ENCODE assay signal across 8 mouse cellular contexts in genomic region chr14:24181811-24182506, GRCm38 (mm10).
DNase-seq lines count a peak whose midpoint lies in the region; ATAC-seq and TF ChIP-seq lines count a peak whose summit lies in the region.

No protein-coding gene starts in this region.

- no peak overlapping the region for H3K4me3 ChIP-seq in C2C12 (ENCODE audit: insufficient read depth, poor library complexity, severe bottlenecking)
- H3K4me3 ChIP-seq in bone marrow macrophage, adult 2 months (ENCODE audit: insufficient read depth, low read length), result no peak overlapping the region
- no peak overlapping the region for H3K4me3 ChIP-seq in embryonic facial prominence, embryonic 14.5 days (ENCODE audit: low read depth, low read length)
- no peak overlapping the region for H3K4me3 ChIP-seq in heart, adult 2 months
- H3K4me3 ChIP-seq in limb, embryonic 11.5 days (ENCODE audit: low read depth, low read length), result no peak overlapping the region

- H3K79me3 ChIP-seq in C2C12 (ENCODE audit: low read depth), result peaks cover 6% of the 10 kb centered on the region

- no peaks in the 10 kb centered on the region for H3K4me1 ChIP-seq in bone marrow macrophage, adult 2 months (ENCODE audit: control insufficient read depth, insufficient read depth, low read length)
- H3K4me1 ChIP-seq in embryonic facial prominence, embryonic 14.5 days (ENCODE audit: control insufficient read depth, insufficient read depth, low read length), result 0 out of 2 replicates have a peak, but pooled peaks cover 6% of the 10 kb centered on the region
- no peaks in the 10 kb centered on the region for H3K4me1 ChIP-seq in heart, adult 2 months (ENCODE audit: control insufficient read depth, insufficient read depth, low read length)
- peaks cover 5% of the 10 kb centered on the region; the same call in 1 of the 2 replicates for H3K4me1 ChIP-seq in limb, embryonic 11.5 days (ENCODE audit: control insufficient read depth, insufficient read depth, low read length)

- TF ChIP-seq CTCF in C2C12 (IDR thresholded peaks at IDR 0.05; ENCODE audit: control insufficient read depth, insufficient read depth, insufficient read length), result peak; percentile 81
- peak; percentile 80 for TF ChIP-seq CTCF in bone marrow macrophage, adult 2 months (IDR thresholded peaks at IDR 0.05; ENCODE audit: low read depth, low read length)
- TF ChIP-seq CTCF in heart, adult 2 months (IDR thresholded peaks at IDR 0.05), result peak; percentile 95

- peak; percentile 82 for DNase-seq in embryonic facial prominence, embryonic 14.5 days (ENCODE audit: low spot score)
- peak; percentile 56 to 72 for DNase-seq in heart, adult 2 months
- peak; percentile 85 for DNase-seq in kidney, adult 9 months
- peak; percentile 81 for DNase-seq in limb, embryonic 11.5 days (ENCODE audit: low spot score)
- peak; percentile 72 for DNase-seq in neural tube, embryonic 10.5 days (ENCODE audit: extremely low spot score, low spot score)
- DNase-seq in testis, postnatal 10 days (ENCODE audit: low spot score), result peak; percentile 74

- no peak overlapping the region for H3K27ac ChIP-seq in bone marrow macrophage, adult 2 months (ENCODE audit: insufficient read depth, low read depth, low read length)
- 0 out of 2 replicates have a peak overlapping the region, but pooled peaks have one; percentile 24 for H3K27ac ChIP-seq in embryonic facial prominence, embryonic 14.5 days (replicated peaks; ENCODE audit: low read depth, low read length)
- no peak overlapping the region for H3K27ac ChIP-seq in heart, adult 2 months
- no peak overlapping the region for H3K27ac ChIP-seq in limb, embryonic 11.5 days (replicated peaks; ENCODE audit: low read depth, low read length)

- 23% methylated on average over 9 of the region's 10 CpGs for WGBS in embryonic facial prominence, embryonic 14.5 days
- 27% methylated on average over 10 of the region's 10 CpGs for WGBS in heart, adult 2 months
- 33% methylated on average over 10 of the region's 10 CpGs for WGBS in limb, embryonic 11.5 days

- H3K9ac ChIP-seq in embryonic facial prominence, embryonic 14.5 days (ENCODE audit: low read depth, low read length), result 0 out of 2 replicates have a peak overlapping the region, but pooled peaks have one; percentile 32
- no peak overlapping the region for H3K9ac ChIP-seq in heart, adult 2 months (ENCODE audit: low read depth, low read length)
- no peak overlapping the region for H3K9ac ChIP-seq in limb, embryonic 11.5 days (ENCODE audit: low read length)

- no peaks in the 10 kb centered on the region for H3K27me3 ChIP-seq in C2C12 (ENCODE audit: control insufficient read depth, insufficient read depth, insufficient read length)
- no peaks in the 10 kb centered on the region for H3K27me3 ChIP-seq in embryonic facial prominence, embryonic 14.5 days (replicated peaks; ENCODE audit: control insufficient read depth, insufficient read depth, low read length)
- H3K27me3 ChIP-seq in heart, adult 2 months (ENCODE audit: control insufficient read depth, insufficient read depth, low read length), result no peaks in the 10 kb centered on the region
- H3K27me3 ChIP-seq in limb, embryonic 11.5 days (ENCODE audit: control insufficient read depth, insufficient read depth, low read length), result no peaks in the 10 kb centered on the region

- no peak for TF ChIP-seq POLR2A in bone marrow macrophage, adult 2 months (IDR thresholded peaks at IDR 0.05; ENCODE audit: borderline replicate concordance, low read depth, low read length)
- TF ChIP-seq POLR2A in heart, adult 2 months (IDR thresholded peaks at IDR 0.05; ENCODE audit: insufficient read depth, low read depth, low read length), result no peak

- TF ChIP-seq EP300 in heart, adult 2 months (IDR thresholded peaks at IDR 0.05; ENCODE audit: insufficient read depth, low read depth, low read length), result no peak

- H3K36me3 ChIP-seq in C2C12 (ENCODE audit: control insufficient read depth, insufficient read depth), result peaks cover 54% of the 10 kb centered on the region
- H3K36me3 ChIP-seq in embryonic facial prominence, embryonic 14.5 days (ENCODE audit: control insufficient read depth, insufficient read depth, low read length), result 0 out of 2 replicates have a peak, but pooled peaks cover 8% of the 10 kb centered on the region
- H3K36me3 ChIP-seq in heart, adult 2 months (ENCODE audit: control insufficient read depth, insufficient read depth, low read length), result no peaks in the 10 kb centered on the region
- no peaks in the 10 kb centered on the region; the same call in 1 of the 2 replicates for H3K36me3 ChIP-seq in limb, embryonic 11.5 days (ENCODE audit: control insufficient read depth, insufficient read depth, low read length)

- peak; percentile 64 for ATAC-seq in embryonic facial prominence, embryonic 14.5 days (ENCODE audit: low read depth)
- ATAC-seq in limb, embryonic 11.5 days (ENCODE audit: insufficient number of reproducible peaks, low FRiP score, low TSS enrichment, low read depth), result peak; percentile 47; the same call in 1 of the 2 replicates

- H3K9me3 ChIP-seq in embryonic facial prominence, embryonic 14.5 days (ENCODE audit: control insufficient read depth, low read length), result no peaks in the 10 kb centered on the region
- no peaks in the 10 kb centered on the region for H3K9me3 ChIP-seq in limb, embryonic 11.5 days (ENCODE audit: control insufficient read depth, low read length)

- no peak overlapping the region for H3ac ChIP-seq in C2C12 (ENCODE audit: control insufficient read depth, insufficient read length, low read depth)

- peaks cover 35% of the 10 kb centered on the region for H3K79me2 ChIP-seq in C2C12 (ENCODE audit: control insufficient read depth, insufficient read depth)
- H3K79me2 ChIP-seq in heart, adult 2 months (replicated peaks; ENCODE audit: control insufficient read depth, insufficient read depth, low read length), result no peaks in the 10 kb centered on the region

- intact Hi-C loops in heart, adult 2 months (cut with DNase I), result loop anchor here (1.0 kb wide), 1 partner anchor 93 kb away; no protein-coding TSS in a partner anchor

- H3K4me2 ChIP-seq in embryonic facial prominence, embryonic 14.5 days (ENCODE audit: low read depth, low read length), result no peak overlapping the region
- H3K4me2 ChIP-seq in limb, embryonic 11.5 days (ENCODE audit: low read depth, severe bottlenecking), result no peak overlapping the region

TF ChIP-seq in C2C12, 6 proteins besides CTCF, POLR2A, EP300 and RAD21:
- no peak for TF ChIP-seq MYOD1 (IDR thresholded peaks at IDR 0.05; ENCODE audit: control insufficient read depth, insufficient read length, low read depth)
- no peak for TF ChIP-seq MAX (IDR thresholded peaks at IDR 0.05)
- no peak for TF ChIP-seq FOSL1 (IDR thresholded peaks at IDR 0.05; ENCODE audit: insufficient read depth, low read length, poor library complexity, severe bottlenecking)
- no peak for TF ChIP-seq MYOG (IDR thresholded peaks at IDR 0.05; ENCODE audit: control insufficient read depth, extremely low read depth, insufficient read length)
- no peak for TF ChIP-seq USF1 (IDR thresholded peaks at IDR 0.05; ENCODE audit: low read depth)
- TF ChIP-seq CEBPB (IDR thresholded peaks at IDR 0.05; ENCODE audit: low read depth), result no peak
